Mouse (Mus musculus): ENCODE data around the gene Tbrg4. TPM values are rescaled to one million over a fixed set of nuclear protein-coding genes. Genes with fewer than 3 reads are reported as not detected.

Gene Tbrg4
- polyA plus RNA-seq, 1 experiment = 87.0 TPM

DNA sequence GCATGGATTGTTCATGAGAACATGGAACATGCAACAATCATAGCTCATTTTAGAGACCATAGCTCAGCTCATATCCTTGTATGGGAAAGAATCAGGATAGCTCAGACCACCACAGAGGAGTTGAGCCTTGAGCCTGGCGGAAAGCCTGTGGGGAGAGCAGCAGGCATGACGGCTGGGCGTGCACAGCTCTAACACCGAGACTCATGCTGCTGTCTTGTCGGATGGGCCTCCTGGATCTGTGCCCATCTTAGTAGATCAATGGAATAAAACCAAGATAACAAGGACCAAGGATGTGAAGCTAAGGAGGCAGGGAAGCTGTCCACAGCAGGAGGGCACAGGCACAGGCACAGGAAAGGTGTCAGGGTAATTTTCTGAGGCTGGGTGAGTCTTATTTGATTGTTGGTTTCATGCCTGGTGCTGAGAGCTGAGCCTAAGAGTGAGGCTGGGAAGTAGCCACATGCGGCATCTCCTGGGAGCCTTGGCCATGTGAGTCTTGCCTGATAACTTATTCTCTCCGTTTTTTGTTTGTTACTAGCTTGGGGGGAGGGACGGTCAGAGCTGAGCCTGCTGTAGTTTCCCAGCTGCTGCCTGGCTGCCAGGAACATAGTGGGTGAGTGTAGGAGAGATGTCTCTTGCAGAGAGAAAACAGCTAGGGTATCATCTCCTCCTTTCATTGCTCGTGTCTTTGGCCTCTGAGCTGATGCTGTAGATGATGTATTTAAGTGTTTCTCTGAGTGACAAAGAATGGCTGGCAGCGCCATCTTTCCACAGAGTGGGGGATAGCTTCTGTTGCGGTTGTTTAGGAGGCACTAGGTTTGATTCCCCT lies 57.1 kb downstream of the Tbrg4 start:
- 31% methylated on average over 11 of the region's 11 CpGs for WGBS
- peak; percentile 50 to 54 for DNase-seq
- Histone ChIP-seq H3K27ac (ENCODE audit: insufficient read depth, low read length) (no peak overlapping the region), H3K4me1 (ENCODE audit: control insufficient read depth, insufficient read depth, low read length) (peaks cover 29% of the 10 kb centered on the region), H3K27me3 (ENCODE audit: control insufficient read depth, insufficient read depth, low read length) (no peaks in the 10 kb centered on the region), H3K4me3 (replicated peaks; ENCODE audit: insufficient read depth, low read depth, low read length) (no peak overlapping the region)
- no peak for TF ChIP-seq POLR2A (IDR thresholded peaks at IDR 0.05; ENCODE audit: borderline replicate concordance, insufficient read depth, low read length)
- peak; percentile 47; the same call in 1 of the 2 replicates for TF ChIP-seq CTCF (IDR thresholded peaks at IDR 0.05; ENCODE audit: borderline replicate concordance, insufficient read depth, low read depth, low read length)

GRCm38 (mm10) chr11:6567951-6568350 lies 57.9 kb downstream of the Tbrg4 start:
- 43% methylated on average over 8 of the region's 8 CpGs for WGBS
- no peaks in the 10 kb centered on the region for H3K27me3 ChIP-seq (ENCODE audit: control insufficient read depth, insufficient read depth, low read length)
- DNase-seq = peak in 1 of 2 experiments; percentile 45
- no peak overlapping the region for H3K27ac ChIP-seq (ENCODE audit: insufficient read depth, low read length)
- H3K4me3 ChIP-seq (replicated peaks; ENCODE audit: insufficient read depth, low read depth, low read length) = no peak overlapping the region
- TF ChIP-seq POLR2A (IDR thresholded peaks at IDR 0.05; ENCODE audit: borderline replicate concordance, insufficient read depth, low read length) (no peak), CTCF (IDR thresholded peaks at IDR 0.05; ENCODE audit: borderline replicate concordance, insufficient read depth, low read depth, low read length) (no peak)
- peaks cover 29% of the 10 kb centered on the region for H3K4me1 ChIP-seq (ENCODE audit: control insufficient read depth, insufficient read depth, low read length)

- Histone ChIP-seq H3K27me3 (ENCODE audit: control insufficient read depth, insufficient read depth, low read length) (no peaks in the 10 kb centered on the region), H3K4me3 (replicated peaks; ENCODE audit: insufficient read depth, low read depth, low read length) (no peak overlapping the region), H3K4me1 (ENCODE audit: control insufficient read depth, insufficient read depth, low read length) (peaks cover 29% of the 10 kb centered on the region), H3K27ac (ENCODE audit: insufficient read depth, low read length) (no peak overlapping the region)
- WGBS = 58% methylated on average over 4 of the region's 4 CpGs
- TF ChIP-seq POLR2A (IDR thresholded peaks at IDR 0.05; ENCODE audit: borderline replicate concordance, insufficient read depth, low read length) = no peak
- TF ChIP-seq CTCF (IDR thresholded peaks at IDR 0.05; ENCODE audit: borderline replicate concordance, insufficient read depth, low read depth, low read length) = no peak
- DNase-seq = no peak
Observed at GRCm38 (mm10) chr11:6566496-6566895, 59.4 kb downstream of the Tbrg4 start.

Other genes starting within 250 kb of the Tbrg4 start
- 90.4 and 92.2 TPM in 2 replicates for gene Zmiz2, start 237.0 kb downstream of the Tbrg4 start, polyA plus RNA-seq (2012; rRNA removed)
- gene Ppia, start 210.6 kb downstream of the Tbrg4 start, polyA plus RNA-seq (2012; rRNA removed) = 2,288 and 2,321 TPM in 2 replicates
- 106 and 107 TPM in 2 replicates for gene H2afv, start 181.6 kb downstream of the Tbrg4 start, polyA plus RNA-seq (2012; rRNA removed)
- gene Purb, start 150.2 kb downstream of the Tbrg4 start, polyA plus RNA-seq (2012; rRNA removed) = 76.9 and 81.9 TPM in 2 replicates
- 0.77 and 0.86 TPM in 2 replicates for gene Myo1g, start 105.1 kb downstream of the Tbrg4 start, polyA plus RNA-seq (2012; rRNA removed)
- gene Ccm2, start 79.2 kb downstream of the Tbrg4 start, polyA plus RNA-seq (2012; rRNA removed) = 86.8 and 92.5 TPM in 2 replicates
- gene Nacad, start 20.0 kb downstream of the Tbrg4 start, polyA plus RNA-seq (2012; rRNA removed) = 70.0 and 94.4 TPM in 2 replicates
- gene Wap, start 12.6 kb upstream of the Tbrg4 start, polyA plus RNA-seq (2012; rRNA removed) = not detected in 2 replicates
- 34.3 and 41.0 TPM in 2 replicates for gene Ramp3, start 32.5 kb upstream of the Tbrg4 start, polyA plus RNA-seq (2012; rRNA removed)
- gene Gm11983, start 211.6 kb upstream of the Tbrg4 start, polyA plus RNA-seq (2012; rRNA removed) = not detected in 2 replicates

Measured in cerebellum, adult 2 months (tissue).